1 mouse cellular context compared by ENCODE assay signal in genomic region chr2:76610326-76611104, GRCm38 (mm10).
A peak's percentile ranks its signal among the peaks of the same experiment; 100 is the strongest.
TF ChIP-seq lines count a peak whose summit lies in the region.

No protein-coding gene starts in this region.

TF ChIP-seq in MEL, 35 proteins besides CTCF, POLR2A, EP300 and RAD21:
- TF ChIP-seq SMC3 (IDR thresholded peaks at IDR 0.05; ENCODE audit: low read depth, low read length): no peak
- no peak for TF ChIP-seq POLR2AphosphoS2 (IDR thresholded peaks at IDR 0.05; ENCODE audit: low read length)
- no peak for TF ChIP-seq ZKSCAN1 (IDR thresholded peaks at IDR 0.05; ENCODE audit: low read depth, low read length)
- TF ChIP-seq E2F4 (IDR thresholded peaks at IDR 0.05; ENCODE audit: borderline replicate concordance, low read depth, low read length): no peak
- TF ChIP-seq ELF1 (IDR thresholded peaks at IDR 0.05; ENCODE audit: low read depth, low read length): no peak
- TF ChIP-seq NELFE (IDR thresholded peaks at IDR 0.05; ENCODE audit: low read depth, low read length): no peak
- TF ChIP-seq ZNF384 (IDR thresholded peaks at IDR 0.05; ENCODE audit: low read depth, low read length): no peak
- no peak for TF ChIP-seq MAFK (IDR thresholded peaks at IDR 0.05; ENCODE audit: borderline replicate concordance, low read depth, low read length)
- TF ChIP-seq MXI1 (IDR thresholded peaks at IDR 0.05; ENCODE audit: low read depth, low read length): no peak
- TF ChIP-seq POLR2AphosphoS5 (IDR thresholded peaks at IDR 0.05; ENCODE audit: borderline replicate concordance, low read depth, low read length): no peak
- TF ChIP-seq MAZ (IDR thresholded peaks at IDR 0.05; ENCODE audit: low read depth, low read length): no peak
- TF ChIP-seq RCOR1 (IDR thresholded peaks at IDR 0.05; ENCODE audit: low read depth, low read length): peak; percentile 58
- TF ChIP-seq HCFC1 (IDR thresholded peaks at IDR 0.05; ENCODE audit: low read depth, low read length): no peak
- TF ChIP-seq TCF12 (IDR thresholded peaks at IDR 0.05; ENCODE audit: low read depth, low read length): no peak
- TF ChIP-seq CHD2 (IDR thresholded peaks at IDR 0.05; ENCODE audit: low read length): no peak
- TF ChIP-seq JUND (IDR thresholded peaks at IDR 0.05; ENCODE audit: low read depth, low read length): no peak; the same call in 1 of the 2 replicates
- no peak for TF ChIP-seq MYB (IDR thresholded peaks at IDR 0.05; ENCODE audit: low read depth, low read length)
- TF ChIP-seq GATA1 (IDR thresholded peaks at IDR 0.05; ENCODE audit: low read depth, low read length): peak; percentile 77
- TF ChIP-seq MAX (IDR thresholded peaks at IDR 0.05; ENCODE audit: low read length): 0 out of 2 replicates have a peak, but pooled peaks have one; percentile 21
- TF ChIP-seq MEF2A (IDR thresholded peaks at IDR 0.05; ENCODE audit: extremely low read depth, insufficient replicate concordance, low read depth, low read length, poor library complexity, severe bottlenecking): no peak
- peak; percentile 87 for TF ChIP-seq BHLHE40 (IDR thresholded peaks at IDR 0.05; ENCODE audit: borderline replicate concordance, low read depth, low read length)
- peak; percentile 42 for TF ChIP-seq TAL1 (IDR thresholded peaks at IDR 0.05; ENCODE audit: low read length)
- TF ChIP-seq USF1 (IDR thresholded peaks at IDR 0.05; ENCODE audit: low read depth, low read length): no peak
- no peak for TF ChIP-seq UBTF (IDR thresholded peaks at IDR 0.05; ENCODE audit: borderline replicate concordance, insufficient read depth, low read depth, low read length)
- no peak for TF ChIP-seq KAT2A (conservative IDR thresholded peaks at IDR 0.05; ENCODE audit: low read depth, low read length)
- no peak for TF ChIP-seq NRF1 (IDR thresholded peaks at IDR 0.05; ENCODE audit: insufficient read depth, low read depth, low read length, poor library complexity, severe bottlenecking)
- TF ChIP-seq GABPA (IDR thresholded peaks at IDR 0.05; ENCODE audit: low read depth, low read length): no peak
- peak; percentile 83 for TF ChIP-seq ETS1 (IDR thresholded peaks at IDR 0.05; ENCODE audit: low read depth, low read length)
- TF ChIP-seq TBP (IDR thresholded peaks at IDR 0.05; ENCODE audit: low read depth, low read length): no peak
- no peak for TF ChIP-seq CHD1 (IDR thresholded peaks at IDR 0.05; ENCODE audit: low read depth, low read length)
- TF ChIP-seq ZMIZ1 (IDR thresholded peaks at IDR 0.05; ENCODE audit: low read depth, low read length): no peak
